Mouse (Mus musculus) testis, adult 2 months (tissue): Measurements from ENCODE around the gene Nacad.

Experiments
- CTCF ChIP-seq: fragments of 200-500 bp; IDR thresholded peaks from 2 replicates; pipeline ENCODE4 v1.5.1; 2012; ENCODE audit warnings: low read depth, mild to moderate bottlenecking, inconsistent platforms, low read length, moderate library complexity; ENCODE audit not compliant: control insufficient read depth, insufficient read depth, insufficient replicate concordance
- POLR2A ChIP-seq: fragments of 200-500 bp; IDR thresholded peaks from 2 replicates; pipeline ENCODE4 v1.6.1; 2012; ENCODE audit warnings: low read depth, mild to moderate bottlenecking, inconsistent platforms, low read length, moderate library complexity; ENCODE audit not compliant: control insufficient read depth

GRCm38 (mm10) chr11:6590933-6591675 is 14.7 kb downstream of the Nacad start:
- no peak for TF ChIP-seq POLR2A
- no peak for TF ChIP-seq CTCF
